Mouse (Mus musculus): ENCODE results near the gene Meioc. TPM values are rescaled to one million over a fixed set of nuclear protein-coding genes. Genes with fewer than 3 reads are reported as not detected.
A peak's percentile ranks its signal among the peaks of the same experiment; 100 is the strongest.

Meioc gene
- total RNA-seq, 1 experiment = 9.8 TPM

GRCm38 (mm10) chr11:102665151-102665550, 1.6 kb downstream of the Meioc start:
- no peaks in the 10 kb centered on the region for H3K9me3 ChIP-seq (ENCODE audit: control insufficient read depth, insufficient read depth, low read depth, low read length)
- peaks cover 0 to 2% of the 10 kb centered on the region in 2 experiments; a peak in 1 of 4 replicates for H3K4me1 ChIP-seq (ENCODE audit: control insufficient read depth in 2 of 2, insufficient read depth in 2 of 2, low read length in 2 of 2, poor library complexity in 1 of 2)
- no peak overlapping the region for H3K27ac ChIP-seq (ENCODE audit: insufficient read depth, low read depth, low read length, poor library complexity, severe bottlenecking)
- in situ Hi-C loops (cut with MboI; ENCODE audit: low sequenced_read_pairs in 2 of 2, unreplicated experiment in 2 of 2) = no loop called here
- no peak overlapping the region for H3K9ac ChIP-seq (ENCODE audit: insufficient read depth, low read depth, low read length, poor library complexity, severe bottlenecking)
- no peaks in the 10 kb centered on the region for H3K36me3 ChIP-seq (ENCODE audit: control insufficient read depth, insufficient read depth, low read length, poor library complexity, severe bottlenecking)
- peak overlapping the region; percentile 54 to 61; a peak in 2 of 4 replicates for H3K4me3 ChIP-seq (ENCODE audit: insufficient read depth in 1 of 2, low read depth in 1 of 2, low read length in 2 of 2, poor library complexity in 1 of 2, severe bottlenecking in 1 of 2)
- TF ChIP-seq MAFK (IDR thresholded peaks at IDR 0.05; ENCODE audit: insufficient read depth, low read depth, low read length) = no peak
- no peak for TF ChIP-seq ZC3H11A (IDR thresholded peaks at IDR 0.05; ENCODE audit: borderline replicate concordance, low read depth, low read length)
- no peak for TF ChIP-seq CHD2 (IDR thresholded peaks at IDR 0.05; ENCODE audit: low read depth, low read length)
- no peak for TF ChIP-seq ZNF384 (IDR thresholded peaks at IDR 0.05; ENCODE audit: low read depth, low read length)
- TF ChIP-seq HCFC1 (IDR thresholded peaks at IDR 0.05; ENCODE audit: borderline replicate concordance, insufficient read depth, low read length) = no peak
- peak; percentile 77 for DNase-seq (ENCODE audit: low read depth, low spot score)

- Histone ChIP-seq H3K9ac (ENCODE audit: insufficient read depth, low read depth, low read length, poor library complexity, severe bottlenecking) (peak overlapping the region; percentile 54), H3K4me3 (ENCODE audit: insufficient read depth in 1 of 2, low read depth in 1 of 2, low read length in 2 of 2, poor library complexity in 1 of 2, severe bottlenecking in 1 of 2) (peak overlapping the region; percentile 54 to 61), H3K4me1 (ENCODE audit: control insufficient read depth in 2 of 2, insufficient read depth in 2 of 2, low read length in 2 of 2, poor library complexity in 1 of 2) (peaks cover 0 to 2% of the 10 kb centered on the region in 2 experiments; a peak in 1 of 4 replicates), H3K9me3 (ENCODE audit: control insufficient read depth, insufficient read depth, low read depth, low read length) (no peaks in the 10 kb centered on the region), H3K36me3 (ENCODE audit: control insufficient read depth, insufficient read depth, low read length, poor library complexity, severe bottlenecking) (no peaks in the 10 kb centered on the region), H3K27ac (ENCODE audit: insufficient read depth, low read depth, low read length, poor library complexity, severe bottlenecking) (no peak overlapping the region)
- DNase-seq (ENCODE audit: low read depth, low spot score) = peak; percentile 12
- TF ChIP-seq ZC3H11A (IDR thresholded peaks at IDR 0.05; ENCODE audit: borderline replicate concordance, low read depth, low read length) (no peak), ZNF384 (IDR thresholded peaks at IDR 0.05; ENCODE audit: low read depth, low read length) (no peak), HCFC1 (IDR thresholded peaks at IDR 0.05; ENCODE audit: borderline replicate concordance, insufficient read depth, low read length) (no peak), MAFK (IDR thresholded peaks at IDR 0.05; ENCODE audit: insufficient read depth, low read depth, low read length) (no peak)
- in situ Hi-C loops (cut with MboI; ENCODE audit: low sequenced_read_pairs in 2 of 2, unreplicated experiment in 2 of 2) = no loop called here
Measured at GRCm38 (mm10) chr11:102665637-102666435, 2.3 kb downstream of the Meioc start.

GRCm38 (mm10) chr11:102690162-102690561, 26.6 kb downstream of the Meioc start:
- in situ Hi-C loops (cut with MboI; ENCODE audit: low sequenced_read_pairs in 2 of 2, unreplicated experiment in 2 of 2) = no loop called here
- 0 out of 2 replicates have a peak, but pooled peaks have one; percentile 14 for TF ChIP-seq ZC3H11A (IDR thresholded peaks at IDR 0.05; ENCODE audit: borderline replicate concordance, low read depth, low read length)
- no peak for TF ChIP-seq HCFC1 (IDR thresholded peaks at IDR 0.05; ENCODE audit: borderline replicate concordance, insufficient read depth, low read length)
- peaks cover 21% of the 10 kb centered on the region for H3K36me3 ChIP-seq (ENCODE audit: control insufficient read depth, insufficient read depth, low read length, poor library complexity, severe bottlenecking)
- no peak overlapping the region for H3K4me3 ChIP-seq (ENCODE audit: insufficient read depth in 1 of 2, low read depth in 1 of 2, low read length in 2 of 2, poor library complexity in 1 of 2, severe bottlenecking in 1 of 2)
- peak; percentile 72 for DNase-seq (ENCODE audit: low read depth, low spot score)
- no peaks in the 10 kb centered on the region; a peak in 2 of 4 replicates for H3K4me1 ChIP-seq (ENCODE audit: control insufficient read depth in 2 of 2, insufficient read depth in 2 of 2, low read length in 2 of 2, poor library complexity in 1 of 2)
- H3K9me3 ChIP-seq (ENCODE audit: control insufficient read depth, insufficient read depth, low read depth, low read length) = no peaks in the 10 kb centered on the region
- H3K27ac ChIP-seq (ENCODE audit: insufficient read depth, low read depth, low read length, poor library complexity, severe bottlenecking) = no peak overlapping the region
- H3K9ac ChIP-seq (ENCODE audit: insufficient read depth, low read depth, low read length, poor library complexity, severe bottlenecking) = no peak overlapping the region

GRCm38 (mm10) chr11:102695289-102695688, 31.8 kb downstream of the Meioc start:
- no peak overlapping the region for H3K4me3 ChIP-seq (ENCODE audit: insufficient read depth in 1 of 2, low read depth in 1 of 2, low read length in 2 of 2, poor library complexity in 1 of 2, severe bottlenecking in 1 of 2)
- no peak overlapping the region for H3K9ac ChIP-seq (ENCODE audit: insufficient read depth, low read depth, low read length, poor library complexity, severe bottlenecking)
- no peak for DNase-seq (ENCODE audit: low read depth, low spot score)

More at GRCm38 (mm10) chr11:102695289-102695688, 31.8 kb downstream of the Meioc start:
- Histone ChIP-seq H3K9me3 (ENCODE audit: control insufficient read depth, insufficient read depth, low read depth, low read length) (no peaks in the 10 kb centered on the region), H3K27ac (ENCODE audit: insufficient read depth, low read depth, low read length, poor library complexity, severe bottlenecking) (no peak overlapping the region), H3K36me3 (ENCODE audit: control insufficient read depth, insufficient read depth, low read length, poor library complexity, severe bottlenecking) (peaks cover 4% of the 10 kb centered on the region), H3K4me1 (ENCODE audit: control insufficient read depth in 2 of 2, insufficient read depth in 2 of 2, low read length in 2 of 2, poor library complexity in 1 of 2) (no peaks in the 10 kb centered on the region; a peak in 1 of 4 replicates)
- in situ Hi-C loops (cut with MboI; ENCODE audit: low sequenced_read_pairs in 2 of 2, unreplicated experiment in 2 of 2) = no loop called here
- TF ChIP-seq HCFC1 (IDR thresholded peaks at IDR 0.05; ENCODE audit: borderline replicate concordance, insufficient read depth, low read length) = no peak
- TF ChIP-seq MAFK (IDR thresholded peaks at IDR 0.05; ENCODE audit: insufficient read depth, low read depth, low read length) = no peak
- no peak for TF ChIP-seq ZNF384 (IDR thresholded peaks at IDR 0.05; ENCODE audit: low read depth, low read length)
- no peak for TF ChIP-seq CHD2 (IDR thresholded peaks at IDR 0.05; ENCODE audit: low read depth, low read length)
- TF ChIP-seq ZC3H11A (IDR thresholded peaks at IDR 0.05; ENCODE audit: borderline replicate concordance, low read depth, low read length) = no peak
